Mouse (Mus musculus): ENCODE measurements at regions not wholly inside any gene's neighbourhood (a gene's known extent, or its start where the extent isn't known, plus 50 kb on each side); places are given as distances from the start of the nearest gene placed in this dataset.

DNA sequence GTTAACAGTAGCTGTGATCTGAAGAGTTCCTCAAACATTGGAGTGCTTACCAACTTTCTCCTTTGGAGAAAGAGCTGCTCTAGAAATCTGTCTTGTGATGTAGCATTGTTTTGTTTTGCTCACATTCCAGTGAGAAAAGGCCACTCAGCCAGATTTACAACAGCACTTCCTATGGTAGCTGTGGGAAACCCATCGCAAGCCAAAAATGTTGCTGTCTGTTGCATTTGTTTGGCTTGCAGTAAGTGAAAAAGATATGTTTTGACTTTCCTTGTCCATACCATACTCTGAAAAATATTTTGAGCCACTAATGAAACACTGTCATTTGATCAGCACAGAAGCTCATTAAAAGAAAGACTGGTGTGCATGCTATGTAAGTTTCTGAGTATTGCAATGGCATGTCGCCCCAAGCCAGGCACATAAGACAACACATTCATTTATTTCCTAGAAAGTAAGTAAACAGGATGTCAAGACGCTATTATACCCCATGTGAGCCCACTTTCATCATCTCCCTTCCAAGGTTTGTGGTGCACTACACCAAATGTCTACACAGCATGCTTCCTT lies 66.2 kb downstream of the Car2 start:
- DNase-seq = peak; percentile 43 to 60

DNA sequence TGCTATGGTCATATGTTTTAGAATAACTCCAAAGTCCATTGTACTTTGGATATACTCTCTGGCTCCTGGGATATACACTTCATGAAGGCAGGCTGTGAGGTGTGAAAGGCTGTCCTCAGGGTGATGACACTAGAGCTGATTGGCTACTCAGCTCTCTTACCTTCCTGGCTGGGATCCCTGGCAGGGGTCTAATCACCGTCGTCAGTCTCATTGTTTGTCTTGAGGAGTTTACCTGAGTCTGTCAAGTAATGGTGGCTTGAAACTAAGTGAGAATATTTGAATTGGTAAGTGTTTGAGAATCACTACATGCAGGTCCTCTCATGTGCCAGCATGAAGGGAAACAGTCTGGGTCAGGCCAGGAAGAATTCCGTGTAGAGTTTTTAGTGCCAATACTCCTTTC lies 66.9 kb downstream of the Car2 start:
- DNase-seq = no peak

DNA sequence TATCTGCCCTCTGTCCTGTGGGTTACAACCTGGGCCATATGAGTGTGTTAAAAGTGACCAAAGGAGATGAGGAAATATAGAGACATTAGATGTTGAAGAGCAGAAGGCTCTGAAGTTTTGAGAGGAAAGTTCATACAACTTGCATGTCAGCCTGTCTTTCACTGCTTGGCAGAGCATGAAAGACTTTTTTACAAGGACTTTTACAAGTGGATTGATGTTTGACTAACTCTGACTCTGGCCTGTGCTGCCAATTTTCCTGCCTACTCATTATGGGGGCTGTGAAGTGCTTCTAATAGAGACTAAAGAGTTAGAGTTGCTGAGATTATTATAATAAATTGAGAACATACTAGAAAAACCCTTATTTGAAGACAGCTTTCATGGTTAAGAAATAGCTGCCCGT lies 71.4 kb downstream of the Car2 start:
- DNase-seq = peak; percentile 30 to 43

DNA sequence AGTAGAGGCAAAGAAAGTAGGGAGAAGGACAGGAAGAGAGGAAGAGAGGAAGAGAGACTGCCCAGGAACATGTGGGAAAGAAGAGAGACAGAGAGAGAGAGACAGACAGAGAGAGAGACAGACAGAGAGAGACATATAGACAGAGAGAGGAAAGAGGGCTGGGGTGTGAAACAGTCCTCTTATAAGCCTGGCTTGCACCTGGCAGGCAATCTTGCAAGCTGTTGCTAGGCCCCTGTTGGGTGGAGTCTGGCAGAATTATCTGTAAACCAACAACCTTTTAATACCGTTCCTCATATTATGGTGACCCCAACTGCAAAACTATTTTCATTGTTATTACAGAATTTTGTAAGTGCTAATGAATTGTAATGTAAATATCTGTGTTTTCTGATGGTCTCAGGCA lies 72.2 kb downstream of the Car2 start:
- DNase-seq = no peak

DNA sequence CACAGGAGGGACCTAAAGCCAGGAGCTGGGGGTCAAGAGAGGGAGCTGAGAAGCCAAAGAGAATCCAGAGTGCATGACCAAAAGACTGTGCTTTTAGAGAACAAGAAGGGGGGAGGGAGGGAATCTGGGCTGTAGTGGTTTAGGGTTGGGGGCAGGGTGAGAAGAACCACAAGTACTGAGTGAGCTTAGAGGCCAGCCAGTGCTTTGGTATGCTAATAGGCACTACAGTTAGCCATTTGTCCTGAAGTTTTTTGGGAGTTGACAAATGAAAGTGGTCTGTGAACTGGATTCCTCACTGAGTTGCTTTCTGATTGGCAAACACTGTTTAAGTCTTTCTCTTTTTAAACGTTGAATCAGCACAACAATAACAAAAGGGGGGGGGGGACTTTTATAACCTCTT lies 73.5 kb downstream of the Car2 start:
- DNase-seq = peak; percentile 42 to 47

DNA sequence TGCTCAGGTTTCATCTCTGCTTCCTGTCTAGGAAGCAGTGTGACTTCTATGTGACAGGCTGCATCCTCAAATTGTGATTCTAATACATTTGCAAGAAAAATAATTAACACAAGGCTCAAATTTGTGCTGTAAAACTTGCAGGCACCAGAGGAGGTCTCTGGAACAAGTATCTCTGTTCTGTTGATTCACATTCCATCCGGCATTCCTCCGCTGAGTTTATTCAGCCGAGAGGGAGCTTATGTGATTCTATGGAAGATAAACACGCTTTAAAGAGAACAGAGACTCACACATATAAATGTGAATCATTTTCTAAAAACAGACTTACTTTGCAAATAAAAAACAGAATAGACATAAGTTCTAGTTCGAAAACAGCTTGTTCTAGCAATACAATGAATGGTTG lies 78.7 kb downstream of the Car2 start:
- no peak for DNase-seq

DNA sequence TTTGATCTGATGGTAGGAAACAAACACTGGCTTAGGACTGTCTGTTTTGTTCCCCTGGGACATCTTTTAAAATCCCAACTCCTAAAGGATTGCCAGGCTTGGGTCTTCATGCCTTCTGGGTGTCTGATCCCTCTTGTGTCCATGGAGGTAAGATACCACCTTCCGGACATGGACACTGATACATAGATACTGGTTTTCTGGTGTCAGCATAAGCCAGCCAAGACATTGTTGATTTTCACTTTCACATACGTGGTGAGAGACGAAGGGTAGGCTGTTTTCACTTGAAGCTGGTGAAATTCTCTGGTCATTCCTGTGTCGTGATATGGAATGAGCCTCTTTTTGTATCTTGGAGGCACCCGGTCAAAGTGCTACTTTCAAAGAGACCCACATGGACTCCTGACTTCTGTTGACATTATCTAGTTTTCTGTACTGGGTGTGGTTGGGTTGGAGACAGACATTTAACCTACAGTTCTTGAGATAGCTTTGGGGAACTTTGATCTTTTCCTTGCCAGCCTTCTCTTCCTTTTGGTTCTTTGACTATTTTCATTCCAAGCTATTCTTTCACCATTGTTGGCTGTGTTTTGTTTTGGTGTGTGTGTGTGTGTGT lies 79.5 kb downstream of the Car2 start:
- DNase-seq = no peak

DNA sequence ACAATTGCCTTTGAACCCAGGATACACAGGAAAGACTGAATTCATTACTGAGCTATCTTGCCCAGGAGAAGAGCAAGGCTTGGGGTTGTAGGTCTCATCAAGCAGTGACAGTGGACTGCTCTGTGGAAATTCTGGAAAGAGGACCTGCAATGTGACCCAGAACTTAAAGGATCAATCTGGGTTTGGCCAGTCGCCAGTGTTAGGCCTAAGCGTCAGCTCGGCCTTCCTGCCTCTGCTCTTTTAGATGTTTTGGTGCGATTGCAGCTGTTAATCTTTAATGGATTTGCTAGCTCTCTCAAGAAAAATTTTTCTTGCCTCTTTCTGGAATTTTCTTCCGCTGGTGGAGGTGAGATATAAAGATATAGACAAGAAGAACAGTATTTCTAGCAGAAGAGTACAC lies 81.2 kb downstream of the Car2 start:
- peak in 1 of 2 experiments; percentile 4 for DNase-seq

DNA sequence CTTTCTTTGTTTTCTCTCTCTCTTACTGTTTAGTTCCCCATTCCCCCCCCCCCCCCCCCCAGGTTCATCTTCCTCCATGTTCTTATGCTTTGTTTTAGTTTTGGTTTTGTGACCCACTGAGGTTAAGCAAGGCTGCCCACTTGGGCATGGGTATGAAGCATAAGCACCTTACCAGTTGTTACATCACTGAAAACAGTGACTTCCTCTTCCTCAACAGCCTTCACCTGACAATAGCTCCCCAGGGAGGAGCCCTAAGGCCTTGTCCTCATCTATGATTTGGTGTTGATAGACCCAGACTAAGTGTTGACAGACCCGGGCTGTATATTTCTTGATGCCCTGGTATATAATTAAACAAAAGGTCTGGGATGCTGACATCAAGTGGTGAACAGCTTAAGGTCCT lies 82.3 kb downstream of the Car2 start:
- DNase-seq = no peak

DNA sequence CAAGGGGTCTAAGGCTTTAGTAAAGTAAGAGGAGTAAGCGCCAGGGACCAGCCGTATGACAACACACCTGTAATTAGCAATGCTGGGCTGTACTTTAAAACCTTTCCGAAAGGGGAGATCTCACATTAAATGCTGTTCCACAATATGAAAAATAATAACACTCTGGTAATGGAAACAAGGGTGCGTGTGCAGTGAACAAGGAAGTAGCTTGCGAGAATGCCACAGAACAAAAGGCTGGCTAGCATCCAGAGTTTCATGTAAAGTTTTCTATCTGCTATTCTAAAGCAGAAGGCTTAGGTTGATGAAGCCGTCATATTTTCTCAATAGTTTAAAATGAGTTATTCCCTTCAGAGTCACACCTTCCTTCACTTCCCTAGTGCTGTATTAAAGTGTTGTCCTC lies 83.6 kb downstream of the Car2 start:
- no peak for DNase-seq

DNA sequence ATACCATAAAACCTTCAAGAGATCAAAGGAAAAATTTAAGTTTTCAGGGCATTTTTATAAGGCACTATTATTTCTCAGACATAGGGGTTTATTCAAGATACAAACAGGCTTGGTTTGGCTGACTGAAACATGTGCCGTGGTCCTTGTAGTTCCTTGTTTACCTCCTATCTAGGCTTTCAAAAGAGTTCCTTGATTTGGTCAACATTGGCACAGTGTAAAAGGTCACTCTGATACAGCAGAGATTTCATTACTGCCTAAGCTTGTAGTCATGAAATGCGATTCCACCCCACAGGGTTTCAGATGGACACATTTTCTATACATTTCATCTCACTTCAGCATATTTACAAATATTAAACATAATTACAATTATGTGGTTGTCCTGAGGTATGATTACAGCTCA lies 85.6 kb downstream of the Car2 start:
- no peak for DNase-seq

DNA sequence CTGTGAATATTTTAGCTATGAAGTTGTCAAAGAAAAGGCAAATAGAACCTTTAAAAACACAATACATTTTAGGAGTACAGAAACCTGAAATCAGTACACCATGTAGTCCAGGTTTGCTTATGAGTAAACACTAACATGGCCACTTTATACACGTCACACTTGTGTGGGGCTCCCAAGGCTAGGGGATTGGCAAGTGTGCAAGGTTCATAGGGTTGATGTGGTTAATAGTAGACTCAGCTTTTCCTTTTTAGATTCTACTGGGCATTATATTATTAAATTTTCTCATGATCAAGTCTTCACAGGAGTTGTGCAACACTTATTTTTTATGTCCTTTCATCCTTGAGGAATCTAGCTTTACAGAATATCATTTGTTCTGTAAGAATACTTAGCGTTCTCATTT lies 88.7 kb downstream of the Car2 start:
- DNase-seq = no peak

DNA sequence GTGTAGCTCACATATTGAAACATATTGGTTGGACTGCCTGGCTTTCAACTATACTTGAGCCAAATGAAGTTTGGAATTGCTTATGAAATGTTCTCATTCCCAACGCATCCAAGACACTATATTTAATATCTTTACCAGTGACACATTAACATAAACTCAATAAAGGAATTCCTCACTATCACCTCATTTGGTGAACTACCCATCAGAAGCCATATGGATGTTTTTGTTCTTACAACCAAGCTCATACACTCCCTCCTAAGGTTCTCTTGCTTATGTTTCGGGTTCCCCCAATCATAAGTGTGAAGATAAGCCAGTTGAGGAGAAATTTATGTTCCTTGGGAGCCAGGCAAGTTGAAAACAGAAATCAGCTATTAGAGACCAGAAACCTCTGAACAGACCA lies 89.1 kb downstream of the Car2 start:
- DNase-seq = no peak

DNA sequence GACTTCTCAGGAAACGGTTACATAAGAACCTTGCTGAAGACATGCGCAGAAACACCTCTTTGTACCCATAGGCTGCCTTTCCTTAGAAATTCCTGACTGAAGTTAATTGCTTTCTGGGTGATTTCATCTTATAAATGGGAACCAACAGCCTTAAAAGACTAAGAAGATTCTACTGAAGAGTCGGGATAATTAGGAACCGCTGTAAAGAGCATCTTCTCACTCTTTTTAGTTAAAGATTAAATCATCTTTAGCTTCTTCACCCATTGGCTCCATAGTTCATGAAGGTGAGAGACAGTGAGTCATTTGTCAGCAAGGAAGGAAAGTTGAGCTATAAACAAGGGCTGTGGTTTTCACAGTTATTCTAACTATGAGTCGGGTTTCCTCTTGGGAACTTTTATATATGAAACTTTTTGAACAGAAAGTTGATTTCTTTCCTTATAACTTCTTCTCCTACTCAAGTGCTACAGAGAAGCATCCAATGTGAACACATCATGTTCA lies 93.1 kb downstream of the Car2 start:
- no peak for DNase-seq

DNA sequence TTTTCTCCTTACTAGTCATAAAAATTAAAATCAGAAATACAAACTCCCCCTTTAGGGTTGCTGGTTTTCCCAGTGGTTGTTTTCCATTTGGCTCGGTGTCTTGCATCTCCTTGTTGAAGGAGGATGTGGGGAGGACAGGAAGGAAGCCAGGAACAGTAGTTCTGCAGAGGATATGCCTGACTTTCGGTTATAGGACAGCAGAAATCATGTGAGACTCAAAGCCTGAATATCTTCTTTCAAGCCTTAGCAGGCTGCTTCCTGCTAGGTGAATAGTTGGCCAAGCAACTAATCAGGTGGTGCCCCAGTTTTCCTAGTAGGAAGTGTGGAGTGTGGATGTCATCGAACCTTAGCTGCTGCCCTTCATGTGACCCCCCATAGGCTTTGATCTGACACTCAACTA lies 103.6 kb downstream of the Car2 start:
- no peak for DNase-seq

DNA sequence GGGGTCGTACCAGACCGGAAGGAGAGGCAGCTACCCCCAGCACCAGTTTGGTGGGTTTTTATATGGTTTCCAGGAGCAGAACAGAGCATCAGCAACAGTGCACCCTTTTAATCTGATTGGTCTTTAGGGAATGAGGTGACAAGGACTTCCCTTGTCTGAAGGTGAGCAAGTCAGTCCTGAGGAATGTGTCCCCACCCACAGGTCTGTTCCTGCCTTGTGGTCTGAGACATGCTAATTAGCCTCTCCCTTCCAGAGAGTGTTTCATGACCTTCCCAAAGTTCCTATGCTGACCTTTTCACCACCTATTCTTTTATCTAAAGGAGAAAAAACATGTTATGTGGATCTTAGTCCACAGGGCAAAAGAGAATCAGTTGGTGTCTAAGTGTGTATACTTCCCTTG lies 107.9 kb downstream of the Car2 start:
- DNase-seq = no peak

DNA sequence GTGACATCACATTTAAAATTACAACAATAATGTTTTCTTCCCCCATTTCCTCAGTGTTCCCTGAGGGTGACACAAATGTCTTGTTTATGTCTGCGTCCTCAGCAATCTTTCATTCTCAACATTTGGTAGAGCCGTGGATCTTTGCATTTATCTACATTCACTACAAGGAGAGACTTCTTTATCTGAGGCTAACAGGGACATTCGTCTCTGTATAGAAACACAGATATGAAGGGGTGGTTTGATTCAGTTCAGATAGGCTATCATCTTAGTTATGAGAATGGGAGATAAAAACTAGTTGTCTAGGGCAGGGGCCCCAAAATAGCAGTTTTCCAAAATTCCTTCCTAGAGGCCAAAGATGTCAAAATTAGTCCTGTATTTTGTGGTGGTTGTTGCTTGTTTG lies 111.2 kb downstream of the Car2 start:
- DNase-seq = no peak

DNA sequence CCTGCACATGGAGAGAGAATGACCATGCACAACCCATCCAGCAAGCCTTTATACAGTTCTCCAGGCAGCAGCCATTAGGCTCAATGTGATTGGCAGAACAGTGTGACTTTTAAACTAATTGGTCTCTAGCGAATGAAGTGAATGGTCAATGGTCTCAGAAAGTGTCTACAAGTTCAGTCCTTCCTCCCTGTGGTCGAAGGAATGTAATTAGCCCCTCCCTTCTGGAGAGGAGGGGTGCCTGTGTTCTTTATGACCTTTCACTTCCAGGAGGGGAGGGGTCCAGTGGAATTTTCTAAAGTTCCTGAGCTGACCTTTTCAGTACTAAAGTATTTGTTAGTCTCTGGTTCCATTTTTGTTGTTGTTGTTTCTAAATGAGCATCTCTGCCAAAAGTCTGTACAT lies 112.4 kb downstream of the Car2 start:
- DNase-seq = no peak

DNA sequence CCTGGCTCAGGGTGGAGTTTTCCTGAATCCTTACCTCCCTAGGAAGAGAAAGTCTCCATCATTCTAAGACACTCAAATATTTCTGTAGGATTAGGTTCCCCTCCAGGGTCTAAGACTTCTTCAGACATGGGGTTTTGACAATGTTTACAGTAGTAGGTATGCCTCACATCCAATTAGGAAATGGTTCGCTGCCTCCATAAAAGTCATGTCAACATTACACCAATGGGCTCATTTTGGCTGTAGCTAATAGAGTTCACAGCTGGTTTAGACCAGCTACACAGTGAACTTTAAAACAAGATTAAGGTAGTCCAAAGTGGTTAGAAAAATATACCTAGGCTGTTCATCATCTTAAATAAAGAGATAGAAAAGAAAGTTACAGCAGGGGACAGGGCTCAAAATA lies 113.3 kb downstream of the Car2 start:
- no peak for DNase-seq

DNA sequence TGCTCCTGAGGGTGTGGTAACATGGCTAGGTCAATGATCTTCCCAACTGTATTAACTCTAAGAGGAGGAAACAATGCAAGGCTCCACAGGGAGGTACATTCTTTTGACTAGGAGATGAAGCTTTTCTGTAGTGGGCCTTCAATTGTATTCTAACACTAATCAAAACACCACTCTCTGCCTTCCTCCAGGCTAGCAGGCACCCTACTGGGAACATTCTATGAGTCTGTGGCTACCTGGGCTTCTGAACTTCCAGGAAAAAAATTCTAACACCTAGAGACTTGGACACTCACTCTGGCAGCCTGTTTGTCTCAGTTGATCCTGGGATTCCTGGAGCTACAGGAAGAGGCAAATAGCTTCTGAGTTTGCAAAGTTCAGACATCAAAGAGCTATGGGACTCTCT lies 113.8 kb downstream of the Car2 start:
- no peak for DNase-seq

DNA sequence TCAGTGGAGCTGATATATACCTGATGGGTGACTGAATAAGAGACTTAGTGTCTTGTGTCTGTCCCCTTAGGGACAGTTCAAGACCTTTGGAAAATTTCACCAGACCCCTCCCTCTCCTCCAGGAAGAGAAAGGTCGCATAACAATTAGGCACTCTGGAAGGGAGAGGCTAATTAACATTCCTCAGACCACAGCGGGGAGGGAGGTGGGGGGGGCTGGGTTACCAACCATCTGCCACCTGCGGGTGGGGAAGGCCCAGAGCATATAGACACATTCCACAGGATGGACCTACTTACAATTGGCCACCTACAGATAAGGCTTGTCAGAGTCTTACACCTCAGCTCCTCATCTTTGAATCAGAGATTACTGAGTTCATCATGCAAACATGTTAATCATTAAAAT lies 114.6 kb downstream of the Car2 start:
- DNase-seq = no peak

DNA sequence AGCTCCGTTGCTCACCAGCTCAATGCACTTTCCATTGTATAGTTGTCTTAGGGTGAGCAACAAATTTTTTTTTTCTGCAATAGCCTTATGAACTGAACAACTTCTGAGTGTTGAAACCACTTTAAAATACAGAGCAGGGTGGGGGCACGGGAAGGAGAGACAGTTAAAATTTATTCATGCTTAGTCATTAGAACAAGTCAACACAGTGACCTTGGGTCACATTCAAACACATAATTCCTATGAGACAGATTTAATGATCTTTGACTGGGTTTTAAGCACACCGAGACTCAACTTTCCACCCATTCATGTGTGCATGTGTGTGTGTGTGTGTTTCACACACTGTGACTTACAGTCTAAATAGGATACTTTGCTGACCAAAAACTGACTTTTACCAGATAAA lies 121.7 kb downstream of the Car2 start:
- no peak for DNase-seq

DNA sequence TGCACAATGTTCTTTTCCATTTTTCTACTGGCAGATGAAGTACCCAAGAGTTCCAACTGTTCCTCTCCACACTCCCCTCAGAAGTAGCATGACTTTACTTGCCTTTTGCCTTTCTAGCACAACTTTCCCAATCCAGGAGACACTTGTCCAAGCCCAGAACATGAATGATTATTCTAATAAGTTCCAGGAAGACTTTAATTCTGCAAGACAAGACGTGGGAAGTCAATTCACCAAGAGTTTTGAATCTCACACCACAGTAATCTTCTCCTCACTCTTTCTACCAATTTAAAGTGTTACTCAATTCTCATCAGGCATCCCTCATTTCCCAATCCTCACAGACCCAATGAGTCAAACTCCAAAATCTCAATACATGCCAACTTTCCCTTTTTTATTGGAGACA lies 122.4 kb downstream of the Car2 start:
- DNase-seq = no peak

DNA sequence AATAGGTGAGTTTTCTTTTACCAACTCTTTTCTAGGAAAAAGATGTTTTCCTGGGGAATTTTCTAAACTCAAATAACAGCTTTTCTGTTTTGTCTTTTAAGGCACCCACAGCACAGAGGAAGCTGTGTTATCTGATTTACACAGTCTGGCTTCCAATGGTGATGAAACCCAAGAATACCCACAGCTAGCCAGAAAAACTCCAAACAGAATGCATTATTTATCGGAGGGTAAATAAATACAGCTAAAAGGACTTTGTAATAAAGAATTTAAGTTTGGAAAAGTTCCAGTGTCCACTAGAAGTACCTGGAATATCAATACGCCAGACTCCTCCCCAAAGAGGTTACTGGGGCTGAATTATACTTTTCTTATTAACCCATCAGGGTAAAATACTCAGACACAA lies 123.7 kb downstream of the Car2 start:
- no peak for DNase-seq

DNA sequence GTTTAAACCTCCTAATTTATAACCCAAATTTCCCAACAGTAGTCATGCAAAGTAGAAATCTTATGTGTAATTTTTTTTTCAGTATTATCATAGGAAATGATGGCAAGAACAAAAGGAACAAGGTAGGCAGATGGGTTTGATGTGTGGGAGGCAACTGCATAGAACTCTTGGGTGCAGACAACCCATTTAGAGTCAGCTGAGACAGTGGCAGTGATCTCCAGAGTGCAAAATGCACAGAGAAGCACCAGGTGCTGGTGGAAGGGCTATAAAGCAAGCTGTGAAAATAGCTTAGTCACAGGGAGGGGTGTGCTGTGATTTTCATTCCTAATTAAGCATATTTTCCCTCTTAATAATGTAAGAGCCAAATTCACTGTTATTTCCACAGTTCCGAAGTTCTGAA lies 130.5 kb downstream of the Car2 start:
- no peak for DNase-seq
